In the genomic region with DNA sequence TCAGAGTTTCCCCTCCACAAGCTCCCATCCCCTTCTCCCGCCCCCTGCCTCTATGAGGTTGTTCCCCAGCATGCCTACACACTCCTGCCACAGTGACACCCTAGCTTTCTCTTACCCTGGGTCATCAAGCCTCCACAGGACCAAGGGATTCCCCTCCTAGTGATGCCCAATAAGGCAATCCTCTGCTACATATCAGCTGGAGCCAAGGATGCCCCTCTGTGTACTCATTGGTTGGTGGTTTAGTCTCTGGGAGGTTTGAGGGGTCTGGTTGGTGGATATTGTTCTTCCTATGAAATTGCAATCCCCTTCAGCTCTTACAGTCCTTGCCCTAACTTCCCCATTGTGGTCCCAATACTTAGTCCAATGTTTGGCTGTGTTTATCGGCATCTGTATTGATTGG, we compare ENCODE assay signal across 25 mouse cellular contexts.
"Had no signal": no experiment of that assay in that cellular context is flagged by ENCODE, and none has a peak within 500 bp of the region (broad histone marks: within the 10 kb centered on the region; RNA-seq: fewer than 3 reads in every experiment).

No protein-coding gene starts in this region.

- H3K36me3 ChIP-seq: heart, embryonic 13.5 days; heart, embryonic 15.5 days; hindbrain, embryonic 10.5 days; hindbrain, embryonic 13.5 days; hindbrain, embryonic 15.5 days; intestine, embryonic 15.5 days; liver, embryonic 13.5 days; liver, embryonic 15.5 days had no signal

- H3K27ac ChIP-seq: gastrocnemius, adult 2 months; heart, embryonic 13.5 days; heart, embryonic 15.5 days; hindbrain, embryonic 10.5 days; hindbrain, embryonic 13.5 days; hindbrain, embryonic 15.5 days; intestine, embryonic 15.5 days; layer of hippocampus, adult 2 months; left cerebral cortex, adult 2 months; liver, embryonic 13.5 days; liver, embryonic 15.5 days had no signal

- DNase-seq: gastrocnemius, adult 2 months; gastrocnemius, postnatal 10 days; gastrocnemius, postnatal 25 days; heart, postnatal 14 days; heart, postnatal 36 days; kidney, adult 18-20 months; kidney, adult 8-10 months; kidney, postnatal 10 days; kidney, postnatal 25 days; kidney, postnatal 4 days; liver; liver, embryonic 13.5 days had no signal

- ATAC-seq: inflammation-experienced regulatory T-cells, adult 6 months; intestine, embryonic 15.5 days; intestine, postnatal 0 days had no signal

- H3K4me2 ChIP-seq: heart, embryonic 11.5 days; heart, embryonic 13.5 days; heart, embryonic 15.5 days; hindbrain, embryonic 13.5 days; hindbrain, embryonic 15.5 days; intestine, embryonic 15.5 days; liver, embryonic 11.5 days; liver, embryonic 13.5 days; liver, embryonic 15.5 days had no signal

- H3K4me1 ChIP-seq: heart, embryonic 13.5 days; heart, embryonic 15.5 days; hindbrain, embryonic 10.5 days; hindbrain, embryonic 13.5 days; hindbrain, embryonic 15.5 days; intestine, embryonic 15.5 days; liver, embryonic 13.5 days; liver, embryonic 15.5 days had no signal

- H3K4me3 ChIP-seq: gastrocnemius, adult 2 months; heart, embryonic 13.5 days; heart, embryonic 15.5 days; hindbrain, embryonic 10.5 days; hindbrain, embryonic 13.5 days; hindbrain, embryonic 15.5 days; intestine, embryonic 15.5 days; layer of hippocampus, adult 2 months; left cerebral cortex, adult 2 months; liver, embryonic 13.5 days; liver, embryonic 15.5 days had no signal

- H3K9ac ChIP-seq: heart, embryonic 13.5 days; heart, embryonic 15.5 days; hindbrain, embryonic 13.5 days; hindbrain, embryonic 15.5 days; intestine, embryonic 15.5 days; liver, embryonic 13.5 days; liver, embryonic 15.5 days had no signal

- H3K27me3 ChIP-seq: heart, embryonic 13.5 days; heart, embryonic 15.5 days; hindbrain, embryonic 13.5 days; hindbrain, embryonic 15.5 days; intestine, embryonic 15.5 days; liver, embryonic 13.5 days; liver, embryonic 15.5 days had no signal
